Mouse (Mus musculus) ovary, postnatal 10 days (tissue): ENCODE measurements around the gene Dop1a.
"Not testable (repeated sequence)": the region's sequence is repeated elsewhere in the genome, so short reads cannot be mapped to it uniquely, and the experiment has no call there.

Experiments used
- DNase-seq: peaks from one replicate; pipeline ENCODE4 v3.0.0; 2022; ENCODE audit warnings: low spot score

Gene Dop1a

DNA sequence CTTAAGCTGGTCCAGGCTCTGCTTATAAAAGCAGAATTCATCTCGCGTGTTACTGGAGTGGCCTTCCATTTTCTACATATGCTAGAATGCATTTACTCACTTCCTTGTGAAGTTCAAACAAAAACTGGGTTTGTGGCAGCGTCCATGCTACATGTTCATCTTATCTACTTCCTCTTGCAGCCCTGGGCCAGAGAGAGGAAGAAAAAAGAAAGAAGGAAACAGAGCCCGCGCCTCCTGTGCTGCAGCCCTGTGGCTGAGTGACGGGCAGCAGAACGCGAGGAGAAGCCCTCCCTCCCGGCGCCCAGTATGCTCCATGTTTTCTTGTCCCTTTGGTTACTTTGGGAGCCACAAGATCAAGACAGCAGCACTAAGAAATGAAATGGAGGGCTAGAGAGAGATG, 112.7 kb downstream of the Dop1a start:
- no peak for DNase-seq

DNA sequence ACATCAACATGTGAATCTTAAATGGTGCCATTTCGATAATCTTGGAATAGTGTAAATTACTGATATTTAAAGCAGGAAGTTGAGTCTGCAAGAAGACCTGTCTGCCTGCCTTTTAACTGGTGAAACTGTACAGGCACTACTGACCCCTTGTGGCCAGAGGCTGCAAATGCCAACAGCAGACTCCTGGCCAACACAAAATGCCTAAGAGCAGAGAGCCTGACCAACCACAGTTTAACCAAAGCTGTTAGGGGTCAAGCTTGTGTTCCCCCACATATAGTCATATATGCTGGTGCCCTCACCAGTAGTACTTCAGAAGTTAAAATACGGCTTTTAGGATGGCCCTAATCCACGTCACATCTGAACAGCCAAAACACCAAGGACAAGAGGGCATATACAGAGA, 116.8 kb downstream of the Dop1a start:
- peak; percentile 27 for DNase-seq

DNA sequence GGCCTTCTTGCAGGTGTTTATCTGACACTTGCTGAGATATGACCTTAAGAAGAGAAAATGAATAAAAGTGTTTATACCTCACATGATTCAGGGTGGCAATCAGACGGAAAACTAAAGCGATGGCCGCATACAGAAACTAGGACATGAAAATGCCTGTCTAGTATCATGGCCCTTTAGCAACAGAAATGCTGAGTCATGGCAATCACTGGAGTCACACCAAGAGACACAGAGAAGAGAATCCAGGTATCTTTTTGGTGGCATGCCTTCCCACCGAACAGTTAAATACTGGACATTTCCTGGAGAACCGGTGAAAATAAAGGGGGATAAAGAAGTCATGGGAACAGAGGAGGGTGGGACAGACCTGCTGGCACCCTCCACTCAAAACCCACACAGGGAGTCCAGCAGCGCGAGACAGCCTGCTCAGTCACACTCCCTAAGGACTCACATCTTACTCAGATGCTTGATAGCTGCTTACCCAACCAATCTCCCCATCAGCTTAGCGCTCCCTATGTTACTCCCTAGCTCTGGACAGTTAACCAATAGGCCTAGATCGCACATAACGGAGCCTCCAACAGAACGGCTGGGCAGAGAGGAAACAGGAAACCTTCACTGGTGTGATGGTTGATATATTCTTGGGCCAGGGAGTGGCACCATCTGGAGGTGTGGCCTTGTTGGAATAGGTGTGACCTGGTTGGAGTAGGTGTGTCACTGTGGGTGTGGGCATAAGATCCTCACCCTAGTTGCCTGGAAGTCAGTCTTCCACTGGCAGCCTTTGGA, 120.3 kb downstream of the Dop1a start:
- DNase-seq = no peak

DNA sequence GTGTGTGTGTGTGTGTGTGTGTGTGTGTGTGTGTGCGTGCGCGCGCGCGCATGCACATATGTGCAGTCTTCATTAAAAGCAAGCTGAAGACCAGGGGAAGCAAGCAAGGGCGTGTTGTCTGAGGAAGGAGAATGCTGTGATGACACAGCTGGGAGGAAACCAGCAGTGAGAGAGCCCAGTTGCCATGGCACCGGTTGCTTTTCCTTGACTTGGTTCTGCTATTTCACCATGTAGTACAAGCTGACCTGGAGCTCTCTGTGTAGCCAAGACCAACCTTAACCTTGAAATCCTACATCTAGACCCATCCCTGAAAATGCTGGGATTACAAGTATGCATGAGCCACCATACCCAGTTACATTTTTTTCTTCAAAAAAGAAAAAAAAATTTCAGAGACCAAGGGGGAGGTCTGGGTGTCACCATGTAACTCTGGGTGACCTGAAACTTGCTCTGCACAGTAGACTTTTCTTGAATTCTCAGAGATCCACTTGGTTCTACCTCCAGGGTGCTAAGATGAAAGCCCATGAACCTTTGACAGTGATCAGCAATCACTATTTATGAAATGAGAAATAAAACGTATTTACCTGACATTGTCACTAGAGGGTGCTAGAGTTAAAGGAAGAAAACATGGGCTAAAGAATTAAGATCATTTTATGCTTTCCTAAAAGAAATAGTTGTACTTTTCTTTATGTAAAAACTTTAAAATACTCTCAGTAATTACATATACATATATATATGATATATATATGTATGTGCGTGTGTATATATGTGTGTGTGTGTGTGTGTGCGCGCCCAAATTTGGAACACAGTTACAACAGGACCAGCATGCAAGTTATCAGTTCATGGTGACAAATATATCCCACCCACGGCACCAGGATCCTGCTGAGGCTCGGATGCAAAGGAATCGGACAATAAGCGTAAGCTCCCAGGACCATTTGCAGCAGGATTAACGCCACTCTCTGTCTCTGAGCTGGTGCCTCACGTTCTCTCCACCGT, 126.0 kb downstream of the Dop1a start:
- no peak for DNase-seq

DNA sequence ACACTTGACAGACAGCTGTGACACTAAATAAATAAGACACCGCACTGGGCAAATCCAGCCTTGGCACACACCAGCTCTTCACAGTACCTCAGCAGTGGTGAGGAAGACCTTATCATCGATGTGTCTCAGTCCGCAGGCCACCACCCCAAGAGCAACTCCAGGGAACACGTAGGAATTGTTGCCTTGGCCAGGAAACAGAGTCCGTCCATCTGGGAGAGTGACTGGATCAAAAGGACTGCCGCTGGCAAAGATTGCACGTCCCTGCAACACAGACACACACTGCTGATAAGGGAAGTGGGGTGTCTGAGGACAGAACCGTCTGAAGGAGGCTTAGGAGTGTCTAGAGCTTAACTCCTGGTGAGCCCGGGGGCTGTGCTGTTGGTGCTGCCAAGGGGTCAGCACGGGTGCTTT, 127.4 kb downstream of the Dop1a start:
- DNase-seq = not testable (repeated sequence)

DNA sequence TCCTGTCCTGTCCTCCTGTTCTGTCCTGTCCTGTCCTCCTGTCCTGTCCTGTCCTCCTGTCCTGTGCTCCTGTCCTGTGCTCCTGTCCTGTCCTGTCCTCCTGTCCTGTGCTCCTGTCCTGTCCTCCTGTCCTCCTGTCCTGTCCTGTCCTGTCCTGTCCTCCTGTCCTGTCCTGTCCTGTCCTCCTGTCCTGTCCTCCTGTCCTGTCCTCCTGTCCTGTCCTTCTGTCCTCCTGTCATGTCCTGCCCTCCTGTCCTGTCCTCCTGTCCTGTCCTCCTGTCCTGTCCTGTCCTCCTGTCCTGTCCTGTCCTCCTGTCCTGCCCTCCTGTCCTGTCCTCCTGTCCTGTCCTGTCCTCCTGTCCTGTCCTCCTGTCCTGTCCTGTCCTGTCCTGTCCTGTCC, 130.0 kb downstream of the Dop1a start:
- not testable (repeated sequence) for DNase-seq

DNA sequence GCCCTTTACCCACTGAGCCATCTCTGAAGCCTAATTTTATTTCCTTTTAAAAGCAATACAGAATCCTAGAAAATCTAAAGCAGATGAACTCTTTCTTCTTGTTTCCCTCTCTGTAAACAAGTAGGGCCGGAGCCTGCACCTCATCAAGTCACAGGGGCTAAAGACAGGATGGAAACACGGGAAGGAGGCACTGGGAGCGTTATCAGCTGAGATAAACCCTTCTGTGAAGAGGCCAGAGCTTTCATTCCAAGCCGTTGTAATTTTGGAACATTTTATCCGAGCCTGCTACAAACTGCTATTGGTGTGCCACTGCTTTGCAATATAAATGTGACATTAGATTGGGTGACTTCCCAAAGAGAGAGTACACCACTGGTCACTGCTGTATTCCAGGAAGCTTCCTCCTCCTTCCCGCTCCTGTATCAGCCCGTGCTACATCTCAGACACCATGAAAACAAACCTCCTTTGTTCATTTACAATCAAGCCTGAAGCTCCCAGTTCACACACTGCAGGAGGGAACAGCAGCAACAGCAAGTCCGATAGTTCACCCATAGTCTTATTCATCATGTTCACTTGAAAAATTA, 132.9 kb downstream of the Dop1a start:
- no peak for DNase-seq
